Comparison of ENCODE assay signal across 9 mouse cellular contexts in genomic region chr11:85841211-85841681, GRCm38 (mm10). TPM values are rescaled to one million over a fixed set of nuclear protein-coding genes. Genes with fewer than 3 reads are reported as not detected.
DNase-seq lines count a peak whose midpoint lies in the region; ATAC-seq and TF ChIP-seq lines count a peak whose summit lies in the region.
"Had no signal": no experiment of that assay in that cellular context is flagged by ENCODE, and none has a peak within 500 bp of the region (broad histone marks: within the 10 kb centered on the region; RNA-seq: fewer than 3 reads in every experiment).

No protein-coding gene starts in this region.

- H3K9ac ChIP-seq in hindbrain, embryonic 11.5 days (ENCODE audit: low read depth, low read length) = no peak overlapping the region; the same call in 1 of the 2 replicates
- no peak overlapping the region for H3K9ac ChIP-seq in hindbrain, postnatal 0 days (replicated peaks; ENCODE audit: low read length)
- H3K9ac ChIP-seq in midbrain, postnatal 0 days (replicated peaks; ENCODE audit: low read length, poor library complexity, severe bottlenecking) = no peak overlapping the region

- 3% methylated on average over 8 of the region's 8 CpGs for WGBS in hindbrain, embryonic 11.5 days
- 12% methylated on average over 8 of the region's 8 CpGs for WGBS in hindbrain, postnatal 0 days
- WGBS in midbrain, postnatal 0 days = 6% methylated on average over 8 of the region's 8 CpGs

- H3K36me3 ChIP-seq in hindbrain, embryonic 11.5 days (ENCODE audit: control insufficient read depth, insufficient read depth, low read length) = no peaks in the 10 kb centered on the region
- no peaks in the 10 kb centered on the region for H3K36me3 ChIP-seq in hindbrain, postnatal 0 days (ENCODE audit: insufficient read depth, low read length)
- no peaks in the 10 kb centered on the region for H3K36me3 ChIP-seq in midbrain, postnatal 0 days (ENCODE audit: insufficient read depth, low read length)

- peak; percentile 60 for DNase-seq in hindbrain, embryonic 11.5 days (ENCODE audit: low spot score)
- no peak for DNase-seq in hindbrain, postnatal 0 days (ENCODE audit: low spot score)
- peak; percentile 67 for DNase-seq in embryo, embryonic 10.5 days (ENCODE audit: low spot score)
- peak; percentile 38 for DNase-seq in induced T-regulatory cell, adult 2 months (ENCODE audit: low read depth)
- DNase-seq in midbrain, postnatal 0 days (ENCODE audit: low spot score) = no peak
- no peak for DNase-seq in spleen, postnatal 14 days (ENCODE audit: low spot score in 2 of 2)
- no peak for DNase-seq in T-cell, adult 2 months (ENCODE audit: low spot score)
- DNase-seq in left cerebral cortex, adult 8-10 months (ENCODE audit: low spot score in 2 of 2) = no peak

- H3K4me2 ChIP-seq in hindbrain, embryonic 11.5 days (replicated peaks; ENCODE audit: low read depth, low read length) = peak overlapping the region; percentile 50; the same call in 1 of the 2 replicates
- H3K4me2 ChIP-seq in hindbrain, postnatal 0 days (ENCODE audit: low read depth, low read length) = no peak overlapping the region
- H3K4me2 ChIP-seq in midbrain, postnatal 0 days (ENCODE audit: low read depth, low read length, poor library complexity, severe bottlenecking) = no peak overlapping the region

- ATAC-seq in hindbrain, embryonic 11.5 days (ENCODE audit: low FRiP score) = no peak
- no peak for ATAC-seq in hindbrain, postnatal 0 days
- no peak for ATAC-seq in midbrain, postnatal 0 days (ENCODE audit: low FRiP score)

- H3K4me3 ChIP-seq in hindbrain, embryonic 11.5 days (ENCODE audit: low read depth, low read length) = no peak overlapping the region; the same call in 1 of the 2 replicates
- no peak overlapping the region for H3K4me3 ChIP-seq in hindbrain, postnatal 0 days (ENCODE audit: low read length)
- H3K4me3 ChIP-seq in midbrain, postnatal 0 days (ENCODE audit: low read depth, low read length) = no peak overlapping the region; the same call in 1 of the 2 replicates

- no peak for TF ChIP-seq CTCF in hindbrain, postnatal 0 days (IDR thresholded peaks at IDR 0.05; ENCODE audit: low read depth)
- TF ChIP-seq CTCF in midbrain, postnatal 0 days (IDR thresholded peaks at IDR 0.05) = peak; percentile 27

- H3K27me3 ChIP-seq in hindbrain, embryonic 11.5 days (ENCODE audit: control insufficient read depth, insufficient read depth, low read length) = peaks cover 82% of the 10 kb centered on the region
- H3K27me3 ChIP-seq in hindbrain, postnatal 0 days (ENCODE audit: insufficient read depth, low read length) = peaks cover 72% of the 10 kb centered on the region
- peaks cover 92% of the 10 kb centered on the region for H3K27me3 ChIP-seq in midbrain, postnatal 0 days (ENCODE audit: insufficient read depth, low read length)

- H3K4me1 ChIP-seq in hindbrain, embryonic 11.5 days (replicated peaks; ENCODE audit: control insufficient read depth, insufficient read depth, low read length) = peaks cover 7% of the 10 kb centered on the region; the same call in 1 of the 2 replicates
- H3K4me1 ChIP-seq in hindbrain, postnatal 0 days (ENCODE audit: insufficient read depth, low read length) = 0 out of 2 replicates have a peak, but pooled peaks cover 4% of the 10 kb centered on the region
- peaks cover 12% of the 10 kb centered on the region; the same call in 1 of the 2 replicates for H3K4me1 ChIP-seq in midbrain, postnatal 0 days (ENCODE audit: insufficient read depth, low read length)

- H3K27ac ChIP-seq in hindbrain, embryonic 11.5 days (ENCODE audit: low read depth, low read length) = peak overlapping the region; percentile 43; the same call in 1 of the 2 replicates
- H3K27ac ChIP-seq in hindbrain, postnatal 0 days = no peak overlapping the region
- H3K27ac ChIP-seq in midbrain, postnatal 0 days (ENCODE audit: low read depth, low read length) = no peak overlapping the region

- H3K9me3 ChIP-seq in hindbrain, embryonic 11.5 days (ENCODE audit: control insufficient read depth, low read length) = no peaks in the 10 kb centered on the region
- no peaks in the 10 kb centered on the region for H3K9me3 ChIP-seq in hindbrain, postnatal 0 days (ENCODE audit: low read length)
- no peaks in the 10 kb centered on the region for H3K9me3 ChIP-seq in midbrain, postnatal 0 days (ENCODE audit: low read length)

RNA-seq across cellular contexts. Expression of gene Gm11444, which starts 8.9 kb away (rescaled TPM):
- not detected in 2 replicates for polyA plus RNA-seq in hindbrain, embryonic 11.5 days (2014; fragmentation: Nextera tagmentation; extraction: Ambion mirVana)
- total RNA-seq in hindbrain, postnatal 0 days (2014; rRNA removed) = not detected in 2 replicates
- polyA plus RNA-seq in hindbrain, postnatal 0 days (2015; fragmentation: Nextera tagmentation; extraction: Ambion mirVana) = not detected in 2 replicates
- total RNA-seq in midbrain, postnatal 0 days (2014; rRNA removed) = not detected in 2 replicates
- polyA plus RNA-seq in midbrain, postnatal 0 days (2015; fragmentation: Nextera tagmentation; extraction: Ambion mirVana) = not detected in 2 replicates
- total RNA-seq in left cerebral cortex, adult 8-10 months (2022) = not detected
- total RNA-seq: heart, postnatal 10 days had no signal

RNA-seq across cellular contexts. Expression of gene Tbx2, which starts 8.9 kb away (rescaled TPM):
- polyA plus RNA-seq in hindbrain, embryonic 11.5 days (2014; fragmentation: Nextera tagmentation; extraction: Ambion mirVana) = 2.3 and 3.7 TPM in 2 replicates
- total RNA-seq in hindbrain, postnatal 0 days (2014; rRNA removed) = 3.6 and 7.9 TPM in 2 replicates
- 0.70 and 0.86 TPM in 2 replicates for polyA plus RNA-seq in hindbrain, postnatal 0 days (2015; fragmentation: Nextera tagmentation; extraction: Ambion mirVana)
- total RNA-seq in midbrain, postnatal 0 days (2014; rRNA removed) = 3.9 and 4.4 TPM in 2 replicates
- polyA plus RNA-seq in midbrain, postnatal 0 days (2015; fragmentation: Nextera tagmentation; extraction: Ambion mirVana) = 0.32 and 0.42 TPM in 2 replicates
- total RNA-seq in left cerebral cortex, adult 8-10 months (2022) = 1 to 10 TPM; 1.8 to 2.3 (median 2.0) TPM

RNA-seq across cellular contexts. Expression of gene Tbx4, which starts 45.0 kb away (rescaled TPM):
- 0.08 and 0.13 TPM in 2 replicates for polyA plus RNA-seq in hindbrain, embryonic 11.5 days (2014; fragmentation: Nextera tagmentation; extraction: Ambion mirVana)
- 0.18 and 0.47 TPM in 2 replicates for total RNA-seq in hindbrain, postnatal 0 days (2014; rRNA removed)
- 0.20 and 0.23 TPM in 2 replicates for polyA plus RNA-seq in hindbrain, postnatal 0 days (2015; fragmentation: Nextera tagmentation; extraction: Ambion mirVana)
- 0.05 and 0.27 TPM in 2 replicates for total RNA-seq in midbrain, postnatal 0 days (2014; rRNA removed)
- 0.20 and 0.37 TPM in 2 replicates for polyA plus RNA-seq in midbrain, postnatal 0 days (2015; fragmentation: Nextera tagmentation; extraction: Ambion mirVana)
- total RNA-seq in left cerebral cortex, adult 8-10 months (2022) = under 1 TPM in 3 of 4 experiments, not detected in 1; 0.13 to 0.33 (median 0.21) TPM

Comparison
In these comparisons a context has a peak if more than half of its experiments do, and no peak if none do; other contexts are left out.
1. DNase-seq: peak in hindbrain, embryonic 11.5 days (single experiment), embryo, embryonic 10.5 days (single experiment) and induced T-regulatory cell, adult 2 months (single experiment); none in hindbrain, postnatal 0 days (single experiment), midbrain, postnatal 0 days (single experiment), spleen, postnatal 14 days (0 of 2), T-cell, adult 2 months (single experiment) and left cerebral cortex, adult 8-10 months (0 of 2).